Mouse (Mus musculus) megakaryocyte-erythroid progenitor cell, adult 5-6 weeks (primary cell): Measurements from ENCODE around the gene Cog4. TPM values are rescaled to one million over a fixed set of nuclear protein-coding genes. Genes with fewer than 3 reads are reported as not detected.

Experiments
- ATAC-seq: replicated peaks from 2 replicates; pipeline ENCODE4 v1.8.0; 2016; ENCODE audit warnings: mild to moderate bottlenecking, inconsistent platforms; ENCODE audit not compliant: severe bottlenecking, poor library complexity, low FRiP score, low TSS enrichment
- total RNA-seq, 2 experiments: library from RNA; stranded (forward) in 1 of 2; stranded (reverse) in 1 of 2; fragments of 200-1000, 215-1000 nt in 1 of 2; fragments of >200 nt in 1 of 2; fragmentation: Nextera tagmentation in 1 of 2; gene quantifications; 2 replicates each; pipeline ENCODE4 v1.2.3; 2014 to 2017

Cog4 gene
- total RNA-seq (2014; fragmentation: Nextera tagmentation), result 37.0 and 48.7 TPM in 2 replicates
- 20.6 and 26.1 TPM in 2 replicates for total RNA-seq (2017)

DNA sequence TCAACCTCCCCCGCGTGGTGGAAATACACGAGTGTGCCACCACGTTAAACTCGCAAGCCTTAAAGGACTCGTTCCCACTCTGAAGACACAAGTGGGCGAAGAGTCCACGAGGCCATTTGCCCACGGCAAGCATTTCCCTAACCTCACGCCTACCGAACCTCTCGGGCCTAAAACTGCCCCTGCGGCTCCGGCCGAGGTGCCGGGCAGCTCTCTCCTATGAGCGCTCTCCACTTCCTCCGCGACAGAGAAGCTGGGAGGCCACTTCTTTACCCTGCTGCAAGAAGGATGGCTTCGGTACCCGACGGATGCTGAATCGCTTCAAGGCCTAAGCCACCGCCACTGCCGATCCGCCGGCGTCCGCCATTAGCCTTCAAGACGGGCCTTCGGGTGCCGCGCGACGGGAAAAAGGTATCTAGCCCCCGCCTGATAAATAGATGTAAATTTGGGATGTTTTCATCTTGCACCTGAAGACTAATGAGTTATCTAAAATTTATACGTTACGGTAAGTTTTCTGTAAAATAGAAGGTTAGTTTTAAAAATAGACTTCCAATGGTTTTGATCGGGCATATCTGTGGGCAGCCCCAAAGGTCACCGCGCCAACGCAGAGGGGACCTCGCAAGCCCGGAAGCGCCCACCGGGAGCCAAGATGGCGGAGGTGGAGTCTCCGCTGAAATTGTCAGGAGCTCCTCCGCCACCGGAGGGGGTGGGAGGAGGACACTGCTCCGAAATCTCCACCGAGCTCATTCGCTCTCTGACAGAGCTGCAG lies at the start of gene Cog4, which contains the start of gene Sf3b3:
TSS of gene Cog4 (plus strand) at position 196 of the 766 bp plus-strand sequence.
TSS of gene Sf3b3 (minus strand) at position 383 of the 766 bp plus-strand sequence.
- ATAC-seq, result peak; percentile 87

DNA sequence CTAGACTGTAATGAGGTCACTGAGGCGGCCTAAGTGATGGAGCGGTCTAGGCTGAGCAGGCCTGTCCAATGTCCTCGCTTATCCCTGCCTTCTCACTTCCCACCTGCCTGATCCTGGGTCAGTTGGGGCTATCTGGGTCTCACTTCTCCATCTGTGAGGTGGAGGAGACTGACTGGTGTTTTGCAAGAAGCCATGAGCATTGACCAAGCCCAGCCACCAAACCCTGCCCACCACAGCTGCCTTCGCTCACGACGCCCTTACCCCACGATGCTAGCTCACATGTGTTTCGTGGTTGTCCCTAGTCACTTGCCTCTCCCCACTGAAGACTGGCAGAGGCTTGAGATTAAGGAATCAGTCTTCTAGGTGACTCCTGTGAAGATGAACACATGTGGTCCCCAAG lies 49.3 kb upstream of the Cog4 start:
- ATAC-seq, result no peak

DNA sequence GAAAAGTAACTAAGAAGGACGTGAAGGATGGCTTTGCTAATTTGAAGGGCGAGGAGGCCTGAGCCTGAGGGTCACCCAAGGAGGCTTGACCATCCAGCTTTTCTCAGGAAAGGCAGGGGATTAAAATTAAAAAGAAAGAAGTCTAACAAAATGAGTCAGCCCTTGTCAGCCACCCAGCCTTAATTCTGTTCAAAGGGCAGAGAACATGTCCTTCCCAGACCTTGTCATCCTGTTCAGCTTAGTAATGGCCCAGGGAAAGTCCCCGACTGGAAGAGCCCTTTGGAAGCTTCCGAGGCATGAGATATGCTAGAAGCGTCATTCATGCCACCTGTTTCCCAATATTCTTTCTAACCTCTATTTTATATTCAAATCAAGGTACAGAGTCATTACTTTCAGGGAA lies 43.4 kb upstream of the Cog4 start:
- no peak for ATAC-seq

DNA sequence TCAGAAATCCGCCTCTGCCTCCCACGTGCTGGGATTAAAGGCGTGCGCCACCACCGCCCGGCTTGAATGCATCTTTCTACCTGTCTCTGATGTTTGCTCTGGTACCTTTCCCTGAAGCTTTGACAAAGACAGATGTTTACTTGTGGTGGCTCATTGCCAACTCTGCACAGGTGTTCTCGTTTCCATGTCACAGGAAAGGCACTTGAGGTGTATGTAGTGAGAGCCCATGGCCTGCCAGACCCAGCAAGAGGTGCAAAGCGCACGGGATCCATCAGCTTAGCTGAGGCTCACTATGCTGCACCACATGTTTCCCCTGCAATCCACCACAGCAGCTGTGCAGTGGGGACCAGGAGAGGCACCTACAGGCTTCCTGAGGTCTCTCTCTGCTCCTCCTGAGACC lies 42.5 kb upstream of the Cog4 start:
- ATAC-seq, result no peak

DNA sequence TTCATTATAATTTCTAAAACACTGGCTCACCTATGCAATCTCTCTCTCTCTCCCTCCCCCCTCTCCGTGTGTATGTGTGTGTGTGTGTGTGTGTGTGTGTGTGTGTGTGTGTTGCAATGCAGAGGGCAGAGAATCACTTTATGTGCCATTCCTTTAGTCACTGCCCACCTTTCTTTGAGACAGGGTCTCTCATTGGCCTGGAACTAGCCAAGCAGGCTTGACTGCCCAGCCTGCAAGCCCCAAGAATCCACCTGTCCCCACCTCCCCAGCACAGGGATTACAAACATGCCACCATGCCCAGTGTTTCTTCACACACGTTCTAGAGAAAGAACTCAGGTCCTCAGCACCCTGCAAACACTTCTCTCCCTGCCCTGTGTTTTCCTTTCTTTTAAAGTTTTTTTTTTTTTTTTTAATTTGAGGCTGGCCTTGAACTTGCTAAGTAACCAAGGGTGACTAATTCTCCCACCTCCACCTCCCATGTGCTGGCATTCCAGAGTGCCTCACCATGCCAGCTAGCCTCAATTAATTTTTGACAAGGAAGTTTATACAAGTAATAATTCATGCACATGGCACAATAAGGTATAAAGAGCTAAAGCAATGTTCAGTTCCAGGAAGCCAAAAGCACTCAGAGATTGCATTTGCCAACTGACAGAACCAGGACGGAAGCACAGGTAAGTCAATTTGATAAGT lies 41.4 kb upstream of the Cog4 start:
- ATAC-seq, result no peak

DNA sequence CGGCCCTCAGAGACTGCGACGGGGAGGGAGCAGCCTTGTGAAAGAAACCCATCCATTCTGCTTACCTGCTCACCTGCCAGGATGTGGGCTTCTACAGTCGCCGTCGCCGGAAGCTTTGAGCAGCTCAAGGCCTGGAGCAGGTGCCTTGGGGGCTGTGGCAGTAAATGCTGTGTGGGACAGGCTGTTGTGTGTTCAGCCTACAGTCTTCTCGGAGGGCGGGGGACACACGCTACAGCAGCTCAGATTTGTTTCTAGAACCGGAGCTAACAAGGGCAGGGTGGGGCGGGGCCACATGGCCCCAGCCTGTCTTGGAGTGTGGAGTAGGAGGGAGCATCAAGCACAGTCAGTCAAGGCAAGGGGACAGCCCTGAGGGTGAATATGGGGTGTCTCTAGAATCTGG lies 40.7 kb upstream of the Cog4 start, which contains the start of gene Il34:
TSS of gene Il34 (minus strand) at position 256 of the 400 bp plus-strand sequence.
- no peak for ATAC-seq

DNA sequence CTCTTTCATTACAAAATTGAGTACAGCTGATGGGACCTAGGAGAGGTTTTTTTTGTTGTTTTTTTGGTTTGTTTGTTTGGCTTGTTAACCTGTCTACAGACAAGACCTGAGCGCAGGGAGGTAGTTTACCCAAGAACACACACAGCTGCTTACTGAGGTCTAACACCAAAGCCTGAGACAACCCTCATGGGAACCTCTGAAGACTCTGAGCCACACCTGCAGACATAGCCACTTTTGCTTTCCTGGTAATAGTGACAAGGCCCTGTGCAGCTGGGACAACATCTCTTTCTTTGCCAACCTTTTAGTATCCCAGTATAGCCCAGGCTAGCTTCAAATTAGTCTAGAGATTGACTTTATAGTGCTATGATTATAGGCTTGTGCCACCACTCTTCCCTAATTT lies 40.3 kb upstream of the Cog4 start:
- ATAC-seq, result no peak

DNA sequence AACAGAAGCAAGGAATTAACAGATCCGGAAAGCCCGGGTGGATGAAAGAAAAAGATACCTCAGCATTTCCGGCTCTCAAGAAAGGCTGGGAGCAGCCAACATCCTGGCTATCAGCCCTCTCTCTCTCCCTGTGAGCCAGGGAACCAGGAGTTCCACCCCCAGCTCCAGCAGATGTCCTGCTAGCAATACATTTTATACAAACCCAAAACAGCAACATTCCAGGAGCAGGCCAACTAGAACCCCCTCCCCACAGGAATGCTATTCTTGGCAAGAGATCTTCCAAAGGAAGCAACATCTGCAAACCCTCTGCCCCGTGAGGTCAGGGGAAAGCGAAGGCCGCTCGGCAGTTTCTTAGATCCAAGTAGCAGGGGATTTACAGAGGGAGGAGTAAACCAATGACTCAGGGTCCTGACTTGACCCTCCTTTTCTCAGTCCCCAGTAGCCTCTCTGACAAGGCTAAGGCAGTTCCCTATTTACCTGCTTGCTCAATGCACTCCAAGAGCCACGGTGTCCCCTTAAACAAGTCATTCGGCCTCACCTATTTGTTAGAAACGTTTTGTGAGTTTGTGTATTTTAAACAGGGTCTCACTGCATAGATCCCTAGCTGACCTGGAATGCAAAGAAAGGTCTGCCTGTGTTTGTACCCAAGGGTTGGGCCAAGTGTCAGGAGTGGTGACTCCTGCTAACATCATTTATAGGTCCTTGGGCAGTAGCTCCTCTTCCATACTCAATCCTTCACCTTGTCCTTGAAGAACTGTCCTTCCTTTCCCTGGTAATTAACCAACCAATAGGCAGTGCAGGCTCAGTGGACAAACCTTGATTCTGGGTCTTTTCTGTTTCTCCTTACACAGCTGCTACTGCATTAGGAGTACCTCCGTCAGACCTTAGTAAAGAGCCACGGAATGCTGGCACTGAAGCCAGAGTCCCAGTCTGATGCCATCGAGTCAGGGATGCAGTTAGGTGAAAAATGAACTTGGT lies 37.6 kb upstream of the Cog4 start:
- no peak for ATAC-seq

DNA sequence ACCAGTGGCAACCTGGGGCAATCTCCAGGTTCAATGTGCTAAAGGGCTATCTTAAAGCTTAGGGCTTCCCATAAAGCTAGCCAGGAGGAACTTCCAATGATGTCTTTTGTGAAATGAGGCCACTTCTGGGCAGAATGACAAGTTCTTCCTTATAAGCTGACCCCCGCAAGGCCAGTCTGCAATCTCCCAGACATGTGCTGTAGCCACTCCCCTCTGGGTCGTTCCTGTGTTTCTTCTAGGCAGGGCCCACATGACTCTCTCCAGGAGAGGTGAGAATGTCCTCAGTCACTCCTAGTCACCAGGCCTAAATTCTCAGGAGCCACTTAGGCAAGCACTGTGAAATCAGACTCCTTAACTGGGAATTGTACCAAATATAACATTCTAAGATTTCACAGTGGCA lies 36.6 kb upstream of the Cog4 start:
- no peak for ATAC-seq

DNA sequence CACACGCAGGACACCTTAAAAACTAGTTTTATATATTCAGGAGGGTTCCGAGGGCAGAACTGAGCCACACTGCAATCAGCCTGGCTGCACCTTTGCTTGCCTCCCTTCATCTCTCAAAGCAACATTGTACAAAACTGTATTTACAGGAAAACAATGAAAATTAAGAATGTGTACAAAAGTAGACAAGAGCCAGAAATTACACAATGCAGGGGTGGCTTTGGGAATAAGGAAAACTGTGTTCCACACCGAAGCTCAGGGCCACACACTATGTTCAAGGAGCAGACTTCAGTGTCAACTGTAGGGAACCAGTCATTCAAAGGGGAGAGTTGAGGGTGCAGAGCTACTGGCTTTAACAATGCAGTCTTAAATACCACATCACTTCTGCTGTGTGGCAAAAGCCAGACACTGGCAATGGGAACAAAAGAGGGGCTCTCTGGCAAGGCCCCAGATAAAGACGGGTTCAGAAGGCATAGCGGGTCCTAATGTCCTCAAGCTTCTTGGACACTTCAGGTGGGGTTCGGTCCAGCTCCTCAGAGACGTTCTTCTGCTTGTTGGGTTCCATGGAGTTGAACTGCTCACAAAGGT lies 35.8 kb upstream of the Cog4 start:
- ATAC-seq, result no peak

DNA sequence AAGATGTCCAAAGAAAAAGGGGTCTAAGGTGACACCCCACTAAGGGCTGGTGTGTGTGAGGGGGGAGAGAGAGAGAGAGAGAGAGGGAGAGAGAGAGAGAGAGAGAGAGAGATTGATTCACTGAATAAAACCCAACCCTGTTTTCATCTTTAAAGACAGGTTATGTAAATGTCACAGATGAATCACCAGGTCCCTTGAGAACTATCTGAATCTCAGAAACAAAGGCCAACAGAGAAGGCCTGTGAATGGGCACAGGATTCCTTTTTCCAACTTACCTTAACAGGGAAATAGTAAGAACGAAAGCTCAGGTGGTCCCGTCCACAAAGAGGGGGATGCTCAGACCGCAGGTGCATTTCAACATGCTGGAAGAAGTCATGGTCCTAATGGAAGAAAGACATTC lies 35.3 kb upstream of the Cog4 start:
- no peak for ATAC-seq

DNA sequence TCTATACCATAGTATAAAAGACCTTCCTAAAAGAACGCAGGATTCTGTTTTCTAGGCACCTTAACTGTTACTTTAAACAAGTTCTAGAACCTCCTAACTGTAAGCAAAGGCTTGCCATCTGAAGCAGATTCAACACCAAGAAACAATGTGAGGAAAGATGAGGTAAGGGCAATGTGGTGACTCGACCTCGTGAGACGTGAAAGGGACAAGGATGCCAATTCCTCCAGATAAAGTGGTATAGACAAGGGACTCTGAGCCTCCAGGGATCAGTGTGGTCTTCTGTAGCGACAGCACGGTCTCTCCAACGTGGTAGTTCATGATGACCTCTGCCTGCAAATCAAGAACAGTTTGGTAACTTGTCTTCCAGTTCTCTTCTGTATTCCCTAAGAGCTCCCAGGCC lies 34.6 kb upstream of the Cog4 start:
- no peak for ATAC-seq

DNA sequence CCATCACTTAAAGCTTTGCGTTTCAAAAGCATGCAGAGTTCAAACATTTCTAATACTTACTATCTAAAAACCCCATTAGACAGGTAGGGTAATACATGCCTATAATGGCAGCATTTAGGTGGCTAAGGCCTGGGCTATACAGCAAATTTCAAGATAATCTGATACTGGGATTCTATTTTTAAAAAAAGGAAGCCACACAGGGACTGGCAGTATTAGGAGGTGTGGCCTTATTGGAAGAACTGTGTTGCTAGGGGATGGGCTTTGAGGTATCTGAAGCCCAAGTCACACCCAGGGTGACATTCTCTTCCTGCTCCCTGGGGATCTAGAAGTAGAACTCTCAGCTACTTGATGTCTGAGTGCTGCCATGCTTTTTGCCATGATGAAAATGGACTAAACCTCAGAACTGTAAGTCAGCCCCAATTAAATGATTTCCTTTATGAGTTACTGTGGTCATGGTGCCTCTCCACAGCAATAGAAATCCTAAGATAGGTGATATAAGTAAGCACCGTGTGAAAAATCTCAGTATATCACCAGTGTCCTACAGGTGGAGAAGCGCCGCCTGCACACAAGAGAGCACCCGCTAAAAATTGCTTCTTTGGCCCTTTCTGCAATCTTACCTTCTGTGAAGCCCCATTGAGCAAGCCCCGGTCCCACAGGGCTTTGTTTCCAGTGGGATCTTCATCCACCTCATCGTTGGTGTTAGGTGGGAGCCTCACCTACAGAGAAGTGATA lies 33.9 kb upstream of the Cog4 start:
- ATAC-seq, result no peak

DNA sequence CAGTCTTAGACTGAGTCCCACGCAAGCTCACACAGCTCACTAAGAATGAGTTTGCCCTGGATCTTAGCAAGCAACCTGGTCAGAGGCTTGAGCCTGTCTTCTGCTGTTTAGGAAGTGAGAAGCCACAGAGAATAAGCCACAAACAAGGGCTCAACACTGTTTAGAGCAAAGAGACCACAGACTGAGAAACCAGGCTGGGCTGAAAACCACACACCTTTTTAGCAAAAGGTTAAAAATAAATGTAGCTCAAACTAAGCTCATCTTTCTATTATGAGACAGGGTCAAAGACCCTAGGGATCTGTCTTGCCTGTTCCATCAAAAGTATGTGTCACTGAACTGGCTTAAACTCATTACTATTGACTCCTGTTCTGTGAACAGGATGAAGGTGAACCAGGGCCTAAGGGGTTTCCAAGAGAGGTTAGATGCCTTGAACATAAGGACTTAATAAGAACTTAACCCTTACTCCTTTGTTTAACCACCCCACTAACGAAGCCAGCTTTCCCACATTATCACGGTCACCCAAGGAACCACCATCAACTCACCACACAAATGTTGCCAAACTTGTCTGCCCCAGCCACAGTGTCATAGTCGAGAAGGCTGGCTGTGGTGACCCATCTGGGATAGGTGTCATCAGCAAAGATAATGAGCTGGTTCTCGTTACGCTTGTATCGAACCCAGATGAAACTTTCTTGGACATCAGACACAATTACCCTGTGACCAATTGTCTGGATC lies 33.2 kb upstream of the Cog4 start:
- no peak for ATAC-seq

DNA sequence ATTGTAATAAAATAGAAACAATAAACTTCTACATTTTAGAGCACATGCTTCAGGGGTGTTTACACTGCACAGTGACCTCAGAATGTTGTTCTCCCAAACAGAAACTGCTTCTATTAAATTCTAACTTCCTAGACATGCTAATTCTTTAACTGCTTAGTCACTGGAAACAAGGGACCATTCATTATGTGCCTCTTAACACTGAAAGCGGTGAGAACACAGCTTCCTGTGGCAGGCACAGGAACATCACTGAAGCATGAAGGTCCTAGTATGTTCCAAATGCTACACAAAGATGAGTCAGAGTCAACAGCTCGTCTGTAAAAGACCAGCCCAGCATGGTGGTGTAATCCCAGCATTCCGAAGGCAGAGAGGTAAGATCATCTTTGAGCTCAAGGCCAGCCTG lies 31.1 kb upstream of the Cog4 start:
- no peak for ATAC-seq

DNA sequence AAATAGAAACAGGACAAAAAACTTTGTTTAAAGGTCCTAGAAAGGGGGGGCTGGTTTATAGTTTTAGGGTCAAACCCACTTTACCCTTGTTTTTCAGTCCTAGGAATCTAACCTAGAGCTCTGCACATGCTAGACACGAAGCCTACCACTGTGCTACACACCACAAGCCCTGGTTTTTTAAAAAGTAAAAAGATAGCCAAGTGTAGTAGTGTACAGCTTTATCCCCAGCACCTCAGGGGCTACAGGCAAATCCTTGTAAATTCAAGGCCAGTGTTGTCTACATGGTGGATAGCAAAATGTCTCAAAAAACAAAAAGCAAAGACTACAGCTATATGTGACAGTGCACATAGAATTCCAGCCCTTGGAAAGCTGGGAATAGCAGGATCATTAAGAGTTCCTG lies 29.4 kb upstream of the Cog4 start:
- ATAC-seq, result no peak

DNA sequence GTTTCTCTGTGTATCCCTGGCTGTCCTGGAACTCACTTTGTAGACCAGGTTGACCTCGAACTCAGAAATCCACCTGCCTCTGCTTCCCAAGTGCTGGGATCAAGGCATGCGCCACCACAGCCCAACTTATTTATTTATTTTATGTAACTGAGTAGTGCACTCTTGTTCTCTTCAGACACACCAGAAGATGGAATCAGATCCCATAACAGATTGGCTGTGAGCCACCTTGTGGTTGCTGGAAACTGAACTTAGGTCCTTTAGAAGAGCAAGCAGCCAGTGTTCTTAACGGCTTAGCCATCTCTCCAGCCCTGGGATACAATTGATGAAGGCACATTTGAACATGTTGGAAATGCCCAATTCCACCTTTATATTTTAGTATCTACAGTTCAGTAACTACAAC lies 27.8 kb upstream of the Cog4 start:
- ATAC-seq, result no peak

DNA sequence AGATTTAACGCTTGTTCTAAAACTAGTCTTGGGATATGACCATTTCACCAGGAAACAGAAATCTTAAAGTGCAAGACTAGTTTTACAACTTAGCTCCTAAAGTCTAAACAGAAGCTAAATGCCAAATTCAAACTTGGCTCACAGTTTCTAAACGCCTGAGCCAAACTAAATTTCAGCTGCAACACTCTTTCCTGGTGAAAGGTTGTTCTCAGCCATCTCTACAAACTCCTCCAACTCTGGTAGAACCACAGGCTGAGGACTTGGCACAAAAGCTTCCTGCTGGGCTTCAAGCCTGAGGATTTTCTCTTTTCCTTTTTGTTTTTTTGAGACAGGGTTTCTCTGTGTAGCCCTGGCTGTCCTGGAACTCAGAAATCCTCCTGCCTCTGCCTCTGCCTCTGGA lies 26.1 kb upstream of the Cog4 start:
- ATAC-seq, result no peak
